Mouse (Mus musculus): ENCODE results near the gene Efna3. TPM values are rescaled to one million over a fixed set of nuclear protein-coding genes. Genes with fewer than 3 reads are reported as not detected.

Efna3 gene
- polyA plus RNA-seq, 1 experiment from 2014 or later = 62.5 TPM

DNA sequence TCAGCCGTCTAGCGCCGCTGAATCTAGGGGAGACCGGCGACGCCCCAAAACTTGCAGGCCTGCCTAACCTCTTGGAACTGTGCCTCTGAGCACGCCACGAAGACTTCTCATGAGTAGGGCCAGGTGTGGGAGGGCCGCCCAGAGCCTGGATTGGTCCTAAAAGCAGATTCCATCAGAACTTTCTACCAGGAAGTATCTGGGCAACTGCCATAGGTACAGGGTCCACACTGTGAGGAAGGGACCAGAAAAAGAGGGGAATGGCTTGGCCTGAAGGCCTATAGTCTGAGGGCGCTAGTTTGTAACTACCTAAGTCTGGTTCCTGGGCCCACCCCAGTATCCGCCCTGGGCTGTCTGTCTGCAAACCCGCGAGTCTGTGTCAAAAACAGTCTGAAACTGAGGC, 8.8 kb upstream of the Efna3 start:
- Histone ChIP-seq H3K27ac (no peak overlapping the region), H3K4me3 (replicated peaks; ENCODE audit: low read length) (no peak overlapping the region), H3K36me3 (replicated peaks; ENCODE audit: control insufficient read depth, insufficient read depth) (no peaks in the 10 kb centered on the region), H3K4me2 (replicated peaks) (0 out of 2 replicates have a peak overlapping the region, but pooled peaks have one; percentile 4), H3K4me1 (replicated peaks; ENCODE audit: control insufficient read depth, insufficient read depth, low read length) (peaks cover 43% of the 10 kb centered on the region), H3K9me3 (ENCODE audit: control insufficient read depth, low read length) (no peaks in the 10 kb centered on the region), H3K27me3 (ENCODE audit: control insufficient read depth, insufficient read depth, low read length) (no peaks in the 10 kb centered on the region), H3K9ac (no peak overlapping the region)
- no peak for ATAC-seq (ENCODE audit: low FRiP score)
- WGBS = 77% methylated on average over 13 of the region's 13 CpGs
- DNase-seq (ENCODE audit: low spot score) = no peak

DNA sequence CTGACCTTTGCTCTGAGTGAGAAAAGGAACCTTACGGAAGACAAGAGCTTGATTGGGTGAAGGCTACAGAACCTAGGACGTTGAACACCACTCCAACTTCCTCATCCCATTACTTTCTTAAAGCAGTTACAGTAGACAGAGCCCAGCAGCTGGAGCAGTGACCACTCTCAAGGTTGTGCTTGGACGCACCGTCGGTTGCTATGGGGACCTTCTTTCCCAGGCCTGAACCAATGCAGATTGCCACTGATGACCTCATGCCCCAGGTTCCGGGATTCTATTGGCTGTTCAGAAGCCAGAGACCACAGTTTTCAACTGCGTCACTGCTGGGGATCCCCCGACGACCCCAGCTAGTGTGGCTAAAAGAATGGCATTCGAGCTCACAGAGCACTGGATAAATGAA, 8.2 kb upstream of the Efna3 start:
- DNase-seq (ENCODE audit: low spot score) = no peak
- 16% methylated on average over 10 of the region's 10 CpGs for WGBS

GRCm38 (mm10) chr3:89330346-89330745, 7.6 kb upstream of the Efna3 start:
- no peak overlapping the region for H3K27ac ChIP-seq
- no peak overlapping the region for H3K4me2 ChIP-seq (replicated peaks)

More for the DNA sequence above, 8.2 kb upstream of the Efna3 start:
- no peaks in the 10 kb centered on the region for H3K36me3 ChIP-seq (replicated peaks; ENCODE audit: control insufficient read depth, insufficient read depth)
- H3K4me3 ChIP-seq (replicated peaks; ENCODE audit: low read length) = no peak overlapping the region
- no peaks in the 10 kb centered on the region for H3K9me3 ChIP-seq (ENCODE audit: control insufficient read depth, low read length)
- H3K9ac ChIP-seq = no peak overlapping the region
- peak overlapping the region; percentile 4; the same call in 1 of the 2 replicates for H3K4me2 ChIP-seq (replicated peaks)
- H3K4me1 ChIP-seq (replicated peaks; ENCODE audit: control insufficient read depth, insufficient read depth, low read length) = peaks cover 40% of the 10 kb centered on the region
- no peak overlapping the region for H3K27ac ChIP-seq
- no peak for ATAC-seq (ENCODE audit: low FRiP score)
- H3K27me3 ChIP-seq (ENCODE audit: control insufficient read depth, insufficient read depth, low read length) = no peaks in the 10 kb centered on the region

GRCm38 (mm10) chr3:89328623-89329022, 5.9 kb upstream of the Efna3 start:
- no peak for DNase-seq (ENCODE audit: low spot score)

More at GRCm38 (mm10) chr3:89330346-89330745, 7.6 kb upstream of the Efna3 start:
- WGBS = 27% methylated on average over 3 of the region's 3 CpGs
- Histone ChIP-seq H3K27me3 (ENCODE audit: control insufficient read depth, insufficient read depth, low read length) (no peaks in the 10 kb centered on the region), H3K36me3 (replicated peaks; ENCODE audit: control insufficient read depth, insufficient read depth) (no peaks in the 10 kb centered on the region), H3K9me3 (ENCODE audit: control insufficient read depth, low read length) (no peaks in the 10 kb centered on the region), H3K4me1 (replicated peaks; ENCODE audit: control insufficient read depth, insufficient read depth, low read length) (peaks cover 40% of the 10 kb centered on the region), H3K4me3 (replicated peaks; ENCODE audit: low read length) (no peak overlapping the region), H3K9ac (no peak overlapping the region)
- DNase-seq (ENCODE audit: low spot score) = no peak
- no peak for ATAC-seq (ENCODE audit: low FRiP score)

DNA sequence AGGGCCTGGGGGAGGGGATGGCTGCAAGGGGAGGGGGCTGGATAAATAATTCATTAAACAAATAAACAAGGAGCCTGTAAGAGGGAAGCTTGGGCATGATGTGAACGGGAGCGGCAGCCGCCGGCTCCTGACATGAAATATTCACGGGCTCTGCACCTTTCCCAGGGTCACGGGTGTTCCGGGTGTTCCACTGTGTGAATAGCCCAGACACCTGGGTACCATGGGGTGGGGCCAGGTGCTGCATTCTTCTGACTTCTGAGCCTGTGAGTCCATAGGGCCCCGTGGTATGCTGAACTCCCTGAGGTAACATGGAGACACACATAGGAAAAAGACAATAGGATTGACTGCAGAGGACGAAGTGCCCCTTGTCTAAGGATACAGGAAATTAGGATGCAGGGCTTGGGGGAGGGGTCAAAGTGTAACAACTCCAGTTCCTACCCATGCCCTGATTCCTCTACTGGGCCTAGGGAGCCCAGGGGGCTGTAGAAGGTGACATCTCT, 4.7 kb upstream of the Efna3 start:
- Histone ChIP-seq H3K27ac (no peak overlapping the region), H3K27me3 (ENCODE audit: control insufficient read depth, insufficient read depth, low read length) (no peaks in the 10 kb centered on the region), H3K4me2 (replicated peaks) (no peak overlapping the region), H3K4me3 (replicated peaks; ENCODE audit: low read length) (no peak overlapping the region), H3K9ac (peak overlapping the region; percentile 18; the same call in 1 of the 2 replicates), H3K9me3 (ENCODE audit: control insufficient read depth, low read length) (no peaks in the 10 kb centered on the region), H3K36me3 (replicated peaks; ENCODE audit: control insufficient read depth, insufficient read depth) (no peaks in the 10 kb centered on the region), H3K4me1 (replicated peaks; ENCODE audit: control insufficient read depth, insufficient read depth, low read length) (peaks cover 32% of the 10 kb centered on the region)
- 27% methylated on average over 9 of the region's 9 CpGs for WGBS
- ATAC-seq (ENCODE audit: low FRiP score) = no peak
- DNase-seq (ENCODE audit: low spot score) = no peak

More at GRCm38 (mm10) chr3:89328623-89329022, 5.9 kb upstream of the Efna3 start:
- ATAC-seq (ENCODE audit: low FRiP score) = no peak
- no peaks in the 10 kb centered on the region for H3K9me3 ChIP-seq (ENCODE audit: control insufficient read depth, low read length)
- H3K27me3 ChIP-seq (ENCODE audit: control insufficient read depth, insufficient read depth, low read length) = no peaks in the 10 kb centered on the region
- no peaks in the 10 kb centered on the region for H3K36me3 ChIP-seq (replicated peaks; ENCODE audit: control insufficient read depth, insufficient read depth)
- H3K4me1 ChIP-seq (replicated peaks; ENCODE audit: control insufficient read depth, insufficient read depth, low read length) = peaks cover 40% of the 10 kb centered on the region
- WGBS = 13% methylated on average over 4 of the region's 4 CpGs
- H3K27ac ChIP-seq = no peak overlapping the region
- H3K9ac ChIP-seq = no peak overlapping the region
- no peak overlapping the region for H3K4me2 ChIP-seq (replicated peaks)
- no peak overlapping the region for H3K4me3 ChIP-seq (replicated peaks; ENCODE audit: low read length)

DNA sequence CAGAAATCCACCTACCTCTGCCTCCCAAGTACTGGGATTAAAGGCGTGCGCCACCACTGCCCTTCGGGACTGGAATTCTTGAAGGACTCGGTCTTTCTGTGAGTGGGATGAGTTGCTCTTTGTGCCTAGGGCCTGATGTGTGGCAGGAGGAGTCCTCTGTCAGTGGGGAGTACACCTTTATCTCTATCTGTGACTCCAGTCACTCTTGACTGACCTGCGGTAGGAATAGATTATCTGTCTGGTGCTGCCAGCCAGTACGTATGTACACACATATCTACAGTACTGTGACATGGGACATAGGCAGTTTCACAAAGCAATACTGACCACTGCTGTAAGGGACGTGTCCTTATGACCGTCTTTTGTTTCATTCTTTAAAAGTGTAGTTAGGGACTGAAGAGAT, 3.1 kb upstream of the Efna3 start:
- WGBS = 93% methylated on average over 8 of the region's 8 CpGs
- Histone ChIP-seq H3K27me3 (ENCODE audit: control insufficient read depth, insufficient read depth, low read length) (no peaks in the 10 kb centered on the region), H3K4me2 (replicated peaks) (no peak overlapping the region), H3K4me1 (replicated peaks; ENCODE audit: control insufficient read depth, insufficient read depth, low read length) (peaks cover 21% of the 10 kb centered on the region), H3K9me3 (ENCODE audit: control insufficient read depth, low read length) (no peaks in the 10 kb centered on the region), H3K4me3 (replicated peaks; ENCODE audit: low read length) (no peak overlapping the region), H3K36me3 (replicated peaks; ENCODE audit: control insufficient read depth, insufficient read depth) (no peaks in the 10 kb centered on the region), H3K27ac (no peak overlapping the region), H3K9ac (no peak overlapping the region)
- DNase-seq (ENCODE audit: low spot score) (no peak), ATAC-seq (ENCODE audit: low FRiP score) (no peak)

GRCm38 (mm10) chr3:89322131-89322500, 649 bp downstream of the Efna3 start:
- H3K4me1 ChIP-seq (replicated peaks; ENCODE audit: control insufficient read depth, insufficient read depth, low read length) = peaks cover 20% of the 10 kb centered on the region
- ATAC-seq (ENCODE audit: low FRiP score) (no peak), DNase-seq (ENCODE audit: low spot score) (no peak)
- H3K4me2 ChIP-seq (replicated peaks) = peak overlapping the region; percentile 78
- 1% methylated on average over 14 of the region's 14 CpGs for WGBS
- no peaks in the 10 kb centered on the region for H3K9me3 ChIP-seq (ENCODE audit: control insufficient read depth, low read length)
- H3K36me3 ChIP-seq (replicated peaks; ENCODE audit: control insufficient read depth, insufficient read depth) = no peaks in the 10 kb centered on the region
- H3K4me3 ChIP-seq (replicated peaks; ENCODE audit: low read length) = peak overlapping the region; percentile 51
- H3K27me3 ChIP-seq (ENCODE audit: control insufficient read depth, insufficient read depth, low read length) = peaks cover 12% of the 10 kb centered on the region; the same call in 1 of the 2 replicates
- H3K9ac ChIP-seq = peak overlapping the region; percentile 96
- H3K27ac ChIP-seq = peak overlapping the region; percentile 95

GRCm38 (mm10) chr3:89321183-89322130, 1.3 kb downstream of the Efna3 start:
- H3K27ac ChIP-seq = peak overlapping the region; percentile 95
- peak overlapping the region; percentile 78 for H3K4me2 ChIP-seq (replicated peaks)
- no peaks in the 10 kb centered on the region for H3K9me3 ChIP-seq (ENCODE audit: control insufficient read depth, low read length)
- peaks cover 20% of the 10 kb centered on the region for H3K4me1 ChIP-seq (replicated peaks; ENCODE audit: control insufficient read depth, insufficient read depth, low read length)
- peak overlapping the region; percentile 96 for H3K9ac ChIP-seq
- no peaks in the 10 kb centered on the region for H3K36me3 ChIP-seq (replicated peaks; ENCODE audit: control insufficient read depth, insufficient read depth)
- under 1% methylated on average over 60 of the region's 66 CpGs for WGBS
- peaks cover 12% of the 10 kb centered on the region; the same call in 1 of the 2 replicates for H3K27me3 ChIP-seq (ENCODE audit: control insufficient read depth, insufficient read depth, low read length)
- H3K4me3 ChIP-seq (replicated peaks; ENCODE audit: low read length) = peak overlapping the region; percentile 51
- DNase-seq (ENCODE audit: low spot score) (no peak), ATAC-seq (ENCODE audit: low FRiP score) (peak; percentile 17)

DNA sequence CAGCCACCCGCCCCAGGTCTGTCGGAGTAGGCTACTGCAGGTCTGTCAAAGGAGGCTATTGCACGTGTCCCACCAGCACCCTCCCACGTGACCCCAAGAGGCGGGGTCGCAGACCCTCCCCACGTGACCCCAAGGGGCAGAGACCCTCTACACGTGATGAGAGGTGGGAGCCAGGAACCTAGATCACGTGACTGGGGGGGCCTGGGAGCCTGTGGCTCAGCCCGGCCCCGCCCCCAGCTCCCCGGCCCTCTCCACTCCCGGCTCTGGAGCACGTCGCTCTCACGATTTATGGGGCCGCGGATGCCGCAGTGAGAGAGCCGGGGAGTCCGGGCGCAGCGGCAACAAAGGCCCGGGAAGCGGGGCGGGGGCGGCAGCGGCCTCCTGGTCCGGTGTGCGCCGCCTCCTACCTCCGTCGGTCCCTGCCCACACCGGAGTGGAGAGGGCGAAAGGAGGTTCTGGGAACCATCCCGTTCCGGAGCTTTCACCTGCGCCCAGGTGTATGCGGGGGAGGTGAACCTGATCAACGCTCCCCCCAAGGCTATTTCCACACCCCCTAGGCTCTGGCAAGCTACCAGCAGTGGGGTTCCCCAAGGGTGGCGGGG, 2.1 kb downstream of the Efna3 start:
- H3K9me3 ChIP-seq (ENCODE audit: control insufficient read depth, low read length) = no peaks in the 10 kb centered on the region
- 3% methylated on average over 38 of the region's 41 CpGs for WGBS
- peaks cover 4% of the 10 kb centered on the region; the same call in 1 of the 2 replicates for H3K36me3 ChIP-seq (replicated peaks; ENCODE audit: control insufficient read depth, insufficient read depth)
- peak overlapping the region; percentile 78 for H3K4me2 ChIP-seq (replicated peaks)
- DNase-seq (ENCODE audit: low spot score) = peak; percentile 67
- peak overlapping the region; percentile 51 for H3K4me3 ChIP-seq (replicated peaks; ENCODE audit: low read length)
- peak; percentile 52 for ATAC-seq (ENCODE audit: low FRiP score)
- peaks cover 12% of the 10 kb centered on the region; the same call in 1 of the 2 replicates for H3K27me3 ChIP-seq (ENCODE audit: control insufficient read depth, insufficient read depth, low read length)
- peak overlapping the region; percentile 95 for H3K27ac ChIP-seq
- peak overlapping the region; percentile 96 for H3K9ac ChIP-seq
- peaks cover 24% of the 10 kb centered on the region for H3K4me1 ChIP-seq (replicated peaks; ENCODE audit: control insufficient read depth, insufficient read depth, low read length)
